Mouse (Mus musculus): Measurements from ENCODE around the gene Tent4a.

The Tent4a gene

GRCm38 (mm10) chr13:69485833-69486232, 48.6 kb downstream of the Tent4a start:
- in situ Hi-C loops (cut with MboI, MseI) = no loop called here

- in situ Hi-C loops (cut with MboI, MseI) = no loop called here
Observed at GRCm38 (mm10) chr13:69485326-69485725, 49.1 kb downstream of the Tent4a start.

GRCm38 (mm10) chr13:69482751-69483150, 51.7 kb downstream of the Tent4a start:
- in situ Hi-C loops (cut with MboI, MseI) = no loop called here

- in situ Hi-C loops (cut with MboI, MseI) = no loop called here
Observed at GRCm38 (mm10) chr13:69481634-69482505, 52.5 kb downstream of the Tent4a start.

GRCm38 (mm10) chr13:69481026-69481425, 53.4 kb downstream of the Tent4a start:
- in situ Hi-C loops (cut with MboI, MseI) = no loop called here

GRCm38 (mm10) chr13:69479906-69480305, 54.5 kb downstream of the Tent4a start:
- in situ Hi-C loops (cut with MboI, MseI) = loop anchor here in 1 of 2 experiments (10.0 kb wide), 1 partner anchor 315 kb away; no protein-coding TSS in a partner anchor

GRCm38 (mm10) chr13:69478703-69479102, 55.7 kb downstream of the Tent4a start:
- in situ Hi-C loops (cut with MboI, MseI) = loop anchor here in 1 of 2 experiments (10.0 kb wide), 1 partner anchor 316 kb away; no protein-coding TSS in a partner anchor

- in situ Hi-C loops (cut with MboI, MseI) = loop anchor here in 1 of 2 experiments (5.0 kb wide), 1 partner anchor 64 kb away; no protein-coding TSS in a partner anchor
Observed at GRCm38 (mm10) chr13:69460635-69461465, 73.6 kb downstream of the Tent4a start.

- in situ Hi-C loops (cut with MboI, MseI) = loop anchor here in 1 of 2 experiments (5.0 kb wide), 1 partner anchor 63 kb away; no protein-coding TSS in a partner anchor
Observed at GRCm38 (mm10) chr13:69459657-69460458, 74.6 kb downstream of the Tent4a start.

- in situ Hi-C loops (cut with MboI, MseI) = no loop called here
Observed at GRCm38 (mm10) chr13:69458891-69459290, 75.5 kb downstream of the Tent4a start.

- in situ Hi-C loops (cut with MboI, MseI) = no loop called here
Observed at GRCm38 (mm10) chr13:69458461-69458860, 76.0 kb downstream of the Tent4a start.

GRCm38 (mm10) chr13:69457105-69457504, 77.3 kb downstream of the Tent4a start:
- in situ Hi-C loops (cut with MboI, MseI) = no loop called here

- in situ Hi-C loops (cut with MboI, MseI) = no loop called here
Observed at GRCm38 (mm10) chr13:69456641-69457040, 77.8 kb downstream of the Tent4a start.

GRCm38 (mm10) chr13:69455476-69456175, 78.8 kb downstream of the Tent4a start:
- in situ Hi-C loops (cut with MboI, MseI) = no loop called here

Data from T-helper 17 cell (primary cell).